Mouse (Mus musculus): ENCODE measurements around the gene Nt5c2.

The Nt5c2 gene

GRCm38 (mm10) chr19:46968833-46969232, 46.1 kb downstream of the Nt5c2 start:
- no peak for DNase-seq (ENCODE audit: low read depth, low spot score)

- no peak for DNase-seq (ENCODE audit: low read depth, low spot score)
Observed at GRCm38 (mm10) chr19:46967861-46968260, 47.1 kb downstream of the Nt5c2 start.

GRCm38 (mm10) chr19:46966330-46966729, 48.6 kb downstream of the Nt5c2 start:
- DNase-seq (ENCODE audit: low read depth, low spot score) = no peak

GRCm38 (mm10) chr19:46965496-46965895, 49.5 kb downstream of the Nt5c2 start:
- no peak for DNase-seq (ENCODE audit: low read depth, low spot score)

- DNase-seq (ENCODE audit: low read depth, low spot score) = no peak
Observed at GRCm38 (mm10) chr19:46964353-46964752, 50.6 kb downstream of the Nt5c2 start.

- DNase-seq (ENCODE audit: low read depth, low spot score) = peak; percentile 53
Observed at GRCm38 (mm10) chr19:46963440-46963839, 51.5 kb downstream of the Nt5c2 start.

- DNase-seq (ENCODE audit: low read depth, low spot score) = no peak
Observed at GRCm38 (mm10) chr19:46962841-46963240, 52.1 kb downstream of the Nt5c2 start.

- peak; percentile 89 for DNase-seq (ENCODE audit: low read depth, low spot score)
Observed at GRCm38 (mm10) chr19:46962171-46962772, 52.7 kb downstream of the Nt5c2 start.

- peak; percentile 89 for DNase-seq (ENCODE audit: low read depth, low spot score)
Observed at GRCm38 (mm10) chr19:46961652-46962051, 53.3 kb downstream of the Nt5c2 start.

GRCm38 (mm10) chr19:46961047-46961651, 53.8 kb downstream of the Nt5c2 start:
- DNase-seq (ENCODE audit: low read depth, low spot score) = peak; percentile 86

- DNase-seq (ENCODE audit: low read depth, low spot score) = peak; percentile 52
Observed at GRCm38 (mm10) chr19:46960101-46961046, 54.6 kb downstream of the Nt5c2 start.

GRCm38 (mm10) chr19:46959536-46959935, 55.4 kb downstream of the Nt5c2 start:
- DNase-seq (ENCODE audit: low read depth, low spot score) = no peak

- no peak for DNase-seq (ENCODE audit: low read depth, low spot score)
Observed at GRCm38 (mm10) chr19:46958566-46958965, 56.4 kb downstream of the Nt5c2 start.

- DNase-seq (ENCODE audit: low read depth, low spot score) = no peak
Observed at GRCm38 (mm10) chr19:46957971-46958370, 57.0 kb downstream of the Nt5c2 start.

GRCm38 (mm10) chr19:46957001-46957400, 58.0 kb downstream of the Nt5c2 start:
- no peak for DNase-seq (ENCODE audit: low read depth, low spot score)

- DNase-seq (ENCODE audit: low read depth, low spot score) = no peak
Observed at GRCm38 (mm10) chr19:46956410-46956809, 58.5 kb downstream of the Nt5c2 start.

- DNase-seq (ENCODE audit: low read depth, low spot score) = no peak
Observed at GRCm38 (mm10) chr19:46955630-46956029, 59.3 kb downstream of the Nt5c2 start.

GRCm38 (mm10) chr19:46953536-46953935, 61.4 kb downstream of the Nt5c2 start:
- no peak for DNase-seq (ENCODE audit: low read depth, low spot score)

GRCm38 (mm10) chr19:46952986-46953385, 62.0 kb downstream of the Nt5c2 start:
- no peak for DNase-seq (ENCODE audit: low read depth, low spot score)

GRCm38 (mm10) chr19:46944341-46944740, 70.6 kb downstream of the Nt5c2 start:
- DNase-seq (ENCODE audit: low read depth, low spot score) = no peak

GRCm38 (mm10) chr19:46937173-46937572, 77.8 kb downstream of the Nt5c2 start:
- DNase-seq (ENCODE audit: low read depth, low spot score) = no peak

- DNase-seq (ENCODE audit: low read depth, low spot score) = no peak
Observed at GRCm38 (mm10) chr19:46934025-46934424, 80.9 kb downstream of the Nt5c2 start.

Data from A20 (cell line).